Mouse (Mus musculus): ENCODE data around the gene Nol8. TPM values are rescaled to one million over a fixed set of nuclear protein-coding genes. Genes with fewer than 3 reads are reported as not detected.

Gene Nol8
- polyA plus RNA-seq, 1 experiment, result 2.3 TPM

- Histone ChIP-seq H3K27ac (ENCODE audit: insufficient read depth, low read depth, low read length) (no peak overlapping the region), H3K4me1 (ENCODE audit: control insufficient read depth, insufficient read depth, low read length) (no peaks in the 10 kb centered on the region)
- TF ChIP-seq POLR2A (IDR thresholded peaks at IDR 0.05; ENCODE audit: low read depth, low read length), result no peak
Measured at GRCm38 (mm10) chr13:49628167-49628566, 24.7 kb upstream of the Nol8 start.

GRCm38 (mm10) chr13:49629076-49629475 is 23.8 kb upstream of the Nol8 start:
- TF ChIP-seq CTCF (conservative IDR thresholded peaks at IDR 0.05; ENCODE audit: insufficient read depth, insufficient read length, low read depth, low read length) (no peak), POLR2A (IDR thresholded peaks at IDR 0.05; ENCODE audit: low read depth, low read length) (no peak)
- Histone ChIP-seq H3K4me1 (ENCODE audit: control insufficient read depth, insufficient read depth, low read length) (no peaks in the 10 kb centered on the region), H3K36me3 (ENCODE audit: control insufficient read depth, insufficient read depth, low read length) (no peaks in the 10 kb centered on the region), H3K27me3 (replicated peaks; ENCODE audit: control insufficient read depth, insufficient read depth, low read length) (no peaks in the 10 kb centered on the region), H3K27ac (ENCODE audit: insufficient read depth, low read depth, low read length) (no peak overlapping the region), H3K4me3 (ENCODE audit: insufficient read depth, low read depth, low read length) (no peak overlapping the region)
- 95% methylated on average over 2 of the region's 2 CpGs for WGBS
- no peak for DNase-seq

More at GRCm38 (mm10) chr13:49628167-49628566, 24.7 kb upstream of the Nol8 start:
- Histone ChIP-seq H3K36me3 (ENCODE audit: control insufficient read depth, insufficient read depth, low read length) (no peaks in the 10 kb centered on the region), H3K4me3 (ENCODE audit: insufficient read depth, low read depth, low read length) (no peak overlapping the region), H3K27me3 (replicated peaks; ENCODE audit: control insufficient read depth, insufficient read depth, low read length) (no peaks in the 10 kb centered on the region)
- DNase-seq, result no peak

- 94% methylated on average over 2 of the region's 2 CpGs for WGBS
- Histone ChIP-seq H3K4me3 (ENCODE audit: insufficient read depth, low read depth, low read length) (no peak overlapping the region), H3K4me1 (ENCODE audit: control insufficient read depth, insufficient read depth, low read length) (no peaks in the 10 kb centered on the region), H3K36me3 (ENCODE audit: control insufficient read depth, insufficient read depth, low read length) (no peaks in the 10 kb centered on the region), H3K27me3 (replicated peaks; ENCODE audit: control insufficient read depth, insufficient read depth, low read length) (no peaks in the 10 kb centered on the region), H3K27ac (ENCODE audit: insufficient read depth, low read depth, low read length) (no peak overlapping the region)
- no peak for DNase-seq
- TF ChIP-seq CTCF (conservative IDR thresholded peaks at IDR 0.05; ENCODE audit: insufficient read depth, insufficient read length, low read depth, low read length), result no peak
- TF ChIP-seq POLR2A (IDR thresholded peaks at IDR 0.05; ENCODE audit: low read depth, low read length), result no peak
Measured at GRCm38 (mm10) chr13:49639965-49640364, 12.9 kb upstream of the Nol8 start.

GRCm38 (mm10) chr13:49642650-49643049 is 10.2 kb upstream of the Nol8 start:
- Histone ChIP-seq H3K4me1 (ENCODE audit: control insufficient read depth, insufficient read depth, low read length) (no peaks in the 10 kb centered on the region), H3K4me3 (ENCODE audit: insufficient read depth, low read depth, low read length) (no peak overlapping the region), H3K36me3 (ENCODE audit: control insufficient read depth, insufficient read depth, low read length) (no peaks in the 10 kb centered on the region), H3K27ac (ENCODE audit: insufficient read depth, low read depth, low read length) (no peak overlapping the region), H3K27me3 (replicated peaks; ENCODE audit: control insufficient read depth, insufficient read depth, low read length) (no peaks in the 10 kb centered on the region)
- no peak for DNase-seq
- TF ChIP-seq POLR2A (IDR thresholded peaks at IDR 0.05; ENCODE audit: low read depth, low read length) (no peak), CTCF (conservative IDR thresholded peaks at IDR 0.05; ENCODE audit: insufficient read depth, insufficient read length, low read depth, low read length) (no peak)
- WGBS, result 74% methylated on average over 6 of the region's 6 CpGs

- no peak for TF ChIP-seq CTCF (conservative IDR thresholded peaks at IDR 0.05; ENCODE audit: insufficient read depth, insufficient read length, low read depth, low read length)
- no peak for TF ChIP-seq POLR2A (IDR thresholded peaks at IDR 0.05; ENCODE audit: low read depth, low read length)
- no peak overlapping the region for H3K4me3 ChIP-seq (ENCODE audit: insufficient read depth, low read depth, low read length)
- no peaks in the 10 kb centered on the region for H3K36me3 ChIP-seq (ENCODE audit: control insufficient read depth, insufficient read depth, low read length)
- no peak overlapping the region for H3K27ac ChIP-seq (ENCODE audit: insufficient read depth, low read depth, low read length)
- H3K27me3 ChIP-seq (replicated peaks; ENCODE audit: control insufficient read depth, insufficient read depth, low read length), result no peaks in the 10 kb centered on the region
- no peaks in the 10 kb centered on the region for H3K4me1 ChIP-seq (ENCODE audit: control insufficient read depth, insufficient read depth, low read length)
- peak; percentile 44 for DNase-seq
Measured at GRCm38 (mm10) chr13:49643669-49644362, 9.1 kb upstream of the Nol8 start.

- no peak for TF ChIP-seq POLR2A (IDR thresholded peaks at IDR 0.05; ENCODE audit: low read depth, low read length)
- TF ChIP-seq CTCF (conservative IDR thresholded peaks at IDR 0.05; ENCODE audit: insufficient read depth, insufficient read length, low read depth, low read length), result 0 out of 2 replicates have a peak, but pooled peaks have one; percentile 1
- WGBS, result 71% methylated on average over 2 of the region's 2 CpGs
- H3K4me3 ChIP-seq (ENCODE audit: insufficient read depth, low read depth, low read length), result no peak overlapping the region
- peak; percentile 8 for DNase-seq
- no peak overlapping the region for H3K27ac ChIP-seq (ENCODE audit: insufficient read depth, low read depth, low read length)
- H3K4me1 ChIP-seq (ENCODE audit: control insufficient read depth, insufficient read depth, low read length), result no peaks in the 10 kb centered on the region
- no peaks in the 10 kb centered on the region for H3K36me3 ChIP-seq (ENCODE audit: control insufficient read depth, insufficient read depth, low read length)
- H3K27me3 ChIP-seq (replicated peaks; ENCODE audit: control insufficient read depth, insufficient read depth, low read length), result no peaks in the 10 kb centered on the region
Measured at GRCm38 (mm10) chr13:49644731-49645529, 7.9 kb upstream of the Nol8 start.

- TF ChIP-seq POLR2A (IDR thresholded peaks at IDR 0.05; ENCODE audit: low read depth, low read length), result no peak
- no peak for TF ChIP-seq CTCF (conservative IDR thresholded peaks at IDR 0.05; ENCODE audit: insufficient read depth, insufficient read length, low read depth, low read length)
- DNase-seq, result no peak
- Histone ChIP-seq H3K36me3 (ENCODE audit: control insufficient read depth, insufficient read depth, low read length) (no peaks in the 10 kb centered on the region), H3K27ac (ENCODE audit: insufficient read depth, low read depth, low read length) (no peak overlapping the region), H3K4me3 (ENCODE audit: insufficient read depth, low read depth, low read length) (no peak overlapping the region), H3K27me3 (replicated peaks; ENCODE audit: control insufficient read depth, insufficient read depth, low read length) (no peaks in the 10 kb centered on the region), H3K4me1 (ENCODE audit: control insufficient read depth, insufficient read depth, low read length) (no peaks in the 10 kb centered on the region)
- 82% methylated on average over 1 of the region's 1 CpGs for WGBS
Measured at GRCm38 (mm10) chr13:49646019-49646418, 6.9 kb upstream of the Nol8 start.

Measured in kidney, adult 2 months (tissue).